Mouse (Mus musculus) neural tube, embryonic 10.5 days (tissue): Measurements from ENCODE around the gene Cntnap5c.

ENCODE experiments used
- DNase-seq: peaks from one replicate; pipeline ENCODE4 v3.0.0-alpha.2; 2017; ENCODE audit warnings: low spot score; ENCODE audit errors: extremely low spot score

Gene Cntnap5c

DNA sequence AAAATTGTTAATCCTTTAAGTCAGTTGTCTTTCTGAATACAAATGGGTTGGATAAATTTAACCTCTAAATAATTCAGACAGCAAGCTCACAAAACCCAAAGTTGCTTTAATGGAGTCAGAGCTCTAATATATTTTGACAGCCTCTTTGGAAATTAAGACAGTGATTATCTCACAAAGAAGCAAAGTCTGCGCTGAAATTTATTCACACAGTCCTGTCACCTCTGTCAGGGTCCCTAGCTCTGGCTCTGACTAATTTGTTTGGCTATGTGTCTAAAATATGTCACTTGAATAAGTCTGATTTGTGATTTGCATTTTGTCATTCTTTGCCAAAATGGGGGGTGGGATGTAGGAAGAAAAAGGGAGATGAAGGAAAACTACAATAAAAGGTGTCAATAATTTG lies 234.0 kb downstream of the Cntnap5c start:
- DNase-seq, result no peak

DNA sequence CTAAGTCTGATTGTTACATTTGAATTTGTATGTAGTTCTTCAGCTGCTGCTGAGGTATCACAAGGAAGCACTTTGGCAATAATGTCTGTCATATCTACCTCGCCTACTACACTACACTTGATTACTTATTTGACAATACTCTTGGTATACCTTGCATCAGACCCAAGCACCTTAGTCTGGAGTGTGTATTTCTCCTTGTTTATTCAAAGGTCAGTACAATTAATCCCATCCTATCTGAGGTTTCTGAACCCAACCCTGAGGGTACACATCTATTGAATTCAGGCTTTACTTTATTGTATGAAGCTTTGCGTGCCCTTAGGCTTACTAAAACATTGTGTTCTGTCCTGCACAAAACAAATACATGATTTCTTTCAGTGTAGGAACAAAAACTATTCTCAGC lies 235.1 kb downstream of the Cntnap5c start:
- no peak for DNase-seq

DNA sequence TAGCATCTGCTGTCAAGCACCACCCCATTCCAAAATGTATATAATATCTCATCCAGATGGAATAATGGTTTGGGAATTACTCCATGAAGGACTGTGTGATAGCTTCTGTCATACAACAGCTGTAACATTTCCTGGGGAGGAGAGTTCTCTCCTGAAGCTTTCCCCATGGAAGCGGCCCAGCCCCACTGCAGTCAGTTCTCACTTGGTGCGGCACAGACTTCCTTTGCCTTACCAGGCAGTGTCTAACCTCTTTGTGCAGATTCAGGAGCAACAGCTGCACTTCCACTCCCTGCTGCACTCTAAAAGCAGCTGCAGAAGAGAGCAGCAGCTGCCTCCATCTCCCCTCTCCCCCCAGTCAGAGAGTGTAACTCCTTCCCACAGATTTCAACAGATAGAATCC lies 271.8 kb downstream of the Cntnap5c start:
- no peak for DNase-seq

DNA sequence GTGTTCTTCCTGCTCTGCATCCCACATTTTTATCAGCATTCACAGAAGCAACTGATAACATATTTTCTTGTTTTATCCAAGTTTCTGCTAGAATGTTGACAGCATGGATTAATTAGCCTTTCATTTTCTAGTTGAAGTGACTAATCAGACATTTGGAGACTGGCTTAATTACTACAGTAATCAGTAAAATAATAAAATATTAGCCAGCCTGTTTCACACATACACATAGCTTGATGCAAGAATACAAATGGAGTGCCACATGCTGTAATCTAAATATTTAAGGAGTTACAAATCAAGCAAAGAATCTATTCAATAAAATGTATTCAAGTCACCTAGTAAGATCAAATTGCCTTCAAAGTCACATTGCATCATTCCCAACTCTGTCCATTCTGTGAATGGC lies 275.8 kb downstream of the Cntnap5c start:
- no peak for DNase-seq

DNA sequence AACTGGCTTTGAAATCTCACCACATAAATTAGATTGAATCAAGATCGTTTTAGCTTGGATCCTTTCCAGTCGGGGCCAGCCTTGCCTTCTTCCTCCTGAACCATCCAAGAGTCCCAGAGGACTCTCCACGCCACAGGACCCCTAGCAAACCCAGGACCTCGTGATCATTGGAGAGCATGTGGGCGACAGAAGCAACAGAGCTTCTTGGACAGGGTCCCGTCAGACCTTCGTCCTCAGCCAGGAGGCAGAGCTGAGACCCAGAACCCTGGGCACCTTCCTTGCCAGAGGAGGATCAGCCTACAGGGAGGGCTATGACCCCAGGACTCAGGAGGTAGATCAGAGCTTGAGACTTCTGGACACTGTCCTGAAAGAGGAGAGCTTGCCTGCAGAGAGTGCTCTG lies 300.5 kb downstream of the Cntnap5c start:
- DNase-seq, result no peak

DNA sequence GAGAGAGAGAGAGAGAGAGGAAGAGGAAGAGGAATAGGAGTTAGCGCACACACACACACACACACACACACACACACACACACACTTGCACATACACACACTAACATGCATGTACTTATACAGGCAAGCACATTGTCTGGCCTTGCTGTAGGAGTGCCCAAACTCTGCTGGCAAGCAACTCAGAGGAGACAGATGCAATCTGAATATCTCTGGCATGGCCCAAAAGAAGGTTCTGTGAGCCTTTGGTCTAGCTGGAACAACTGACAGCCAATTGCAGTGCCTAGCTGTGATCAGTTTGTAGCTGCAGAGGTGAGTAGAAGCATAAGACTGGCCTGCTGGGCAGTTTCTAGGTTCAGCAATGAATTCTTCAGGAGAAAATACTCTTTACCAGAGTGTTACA lies 313.3 kb downstream of the Cntnap5c start:
- no peak for DNase-seq

DNA sequence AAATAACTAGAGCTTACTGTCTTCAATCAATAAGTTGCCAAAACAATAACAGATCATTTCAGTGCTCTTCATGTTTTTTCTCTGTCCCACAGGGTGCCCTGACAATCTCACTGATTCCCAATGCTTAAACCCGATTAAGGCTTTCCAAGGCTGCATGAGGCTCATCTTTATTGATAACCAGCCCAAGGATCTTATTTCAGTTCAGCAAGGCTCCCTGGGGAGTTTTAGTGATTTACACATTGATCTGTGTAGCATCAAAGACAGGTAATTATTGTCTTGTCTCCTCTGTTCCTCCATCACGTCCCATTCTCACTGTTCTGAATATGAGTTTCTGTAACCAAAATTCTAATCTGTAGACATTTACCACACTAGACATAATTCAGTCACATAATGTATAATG lies 335.1 kb downstream of the Cntnap5c start:
- DNase-seq, result no peak

DNA sequence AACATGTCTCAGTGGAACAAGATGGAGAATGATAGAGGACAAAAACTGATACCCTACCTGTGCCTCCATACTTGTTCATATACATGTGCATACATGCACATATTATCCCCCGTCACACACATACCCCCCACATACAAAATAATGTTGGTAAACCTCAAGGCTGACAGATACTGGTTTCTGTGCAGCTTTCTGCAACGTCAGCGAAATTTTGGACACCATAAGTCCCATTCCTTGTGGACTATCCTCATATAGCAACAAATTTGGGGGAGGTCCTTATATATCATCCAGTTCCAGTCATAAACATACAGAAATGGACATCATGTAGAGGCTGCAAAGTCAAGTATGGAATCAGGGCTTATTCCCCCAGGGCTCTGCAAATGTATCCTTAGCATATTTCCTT lies 338.5 kb downstream of the Cntnap5c start:
- DNase-seq, result no peak

DNA sequence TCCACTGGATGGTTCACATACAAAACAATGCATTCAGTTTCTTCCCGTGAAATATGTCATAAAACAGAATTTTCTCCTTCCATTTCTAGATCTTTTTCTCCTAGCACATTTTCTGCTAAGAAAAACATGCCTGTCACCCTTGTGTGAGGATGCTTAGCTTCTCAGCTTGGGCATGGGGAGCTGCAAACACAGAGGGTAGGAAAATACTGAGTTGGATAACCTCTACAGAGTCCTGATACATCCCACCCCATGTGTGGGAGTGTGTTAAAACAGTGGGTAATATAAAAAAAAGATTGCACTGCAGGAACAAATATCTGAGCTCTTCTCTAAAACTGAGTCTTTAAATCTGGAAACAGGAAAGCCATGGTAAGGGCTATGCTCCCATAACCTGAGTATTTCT lies 339.0 kb downstream of the Cntnap5c start:
- no peak for DNase-seq

DNA sequence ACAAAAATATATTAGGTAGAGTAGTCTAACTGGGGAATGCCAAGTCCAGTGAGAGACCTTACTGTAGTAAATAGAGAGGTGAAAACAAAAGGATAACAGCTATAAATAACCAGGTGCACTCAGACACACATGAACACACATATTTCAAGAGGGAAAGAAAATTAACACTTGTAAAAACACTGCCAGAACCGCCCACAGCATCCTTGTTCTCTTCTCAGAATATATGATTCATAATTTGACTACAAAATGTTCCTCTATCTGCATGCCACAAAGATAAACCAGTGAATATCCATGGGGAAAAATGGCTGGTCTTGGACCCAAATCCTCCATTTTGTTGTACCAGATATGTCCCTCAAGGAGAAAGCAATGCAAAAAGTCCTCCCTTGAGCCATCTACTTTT lies 417.8 kb downstream of the Cntnap5c start:
- no peak for DNase-seq

DNA sequence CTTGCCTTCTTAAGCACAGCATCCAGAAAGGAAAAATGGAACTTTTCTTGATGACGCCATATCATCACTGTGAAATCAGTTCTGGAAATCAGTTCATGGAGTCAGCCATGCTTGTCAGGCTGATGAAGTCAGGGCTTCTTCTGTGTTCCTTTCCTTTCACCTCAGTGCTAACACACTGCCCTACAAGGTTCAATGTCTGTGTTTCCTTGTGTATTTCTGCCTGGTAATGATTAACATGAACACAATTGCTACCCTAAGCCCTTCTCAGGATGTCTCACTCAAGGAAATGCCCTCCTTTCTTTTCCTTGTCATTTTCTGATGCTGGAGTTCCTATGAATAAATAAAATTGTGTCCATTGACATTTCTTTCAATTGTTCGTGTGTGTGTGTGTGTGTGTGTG lies 431.8 kb downstream of the Cntnap5c start:
- no peak for DNase-seq

DNA sequence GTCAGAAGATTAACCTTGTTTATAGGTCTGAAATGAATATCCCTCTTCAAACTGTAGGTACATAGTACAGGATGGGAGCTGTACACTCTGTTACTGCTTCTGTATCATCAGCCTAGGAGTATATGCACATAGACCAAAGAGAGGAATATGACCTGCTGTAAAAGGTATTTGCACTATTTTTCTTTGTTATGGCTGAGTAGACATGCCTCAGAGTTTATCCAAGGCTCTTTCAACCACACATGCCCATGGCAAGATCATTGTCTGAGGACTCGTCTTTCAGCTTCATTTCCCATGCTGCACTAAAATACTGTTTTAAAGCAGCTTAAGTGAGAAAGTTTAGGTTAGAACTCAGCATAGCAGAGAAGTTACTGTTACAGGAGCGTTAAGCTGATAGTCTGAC lies 498.7 kb downstream of the Cntnap5c start:
- no peak for DNase-seq

DNA sequence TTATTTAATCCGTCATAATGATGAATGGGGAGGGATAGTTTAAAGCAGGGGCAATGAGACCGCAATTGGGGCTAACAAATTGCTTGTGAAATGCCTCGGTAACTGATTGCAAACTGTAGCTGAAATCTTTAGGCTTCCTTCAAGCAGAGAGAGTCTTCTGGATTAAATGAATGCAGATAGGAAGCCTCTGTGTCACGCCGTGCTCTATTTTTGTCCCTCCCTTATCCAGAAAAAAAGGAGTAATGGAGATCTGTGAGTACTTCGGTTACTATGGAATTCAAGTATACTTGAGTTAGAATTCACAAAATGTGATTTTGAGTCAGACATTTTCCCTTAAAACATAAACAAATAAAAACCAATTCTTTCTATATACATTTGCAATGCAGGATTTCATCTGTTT lies 581.9 kb downstream of the Cntnap5c start:
- no peak for DNase-seq

DNA sequence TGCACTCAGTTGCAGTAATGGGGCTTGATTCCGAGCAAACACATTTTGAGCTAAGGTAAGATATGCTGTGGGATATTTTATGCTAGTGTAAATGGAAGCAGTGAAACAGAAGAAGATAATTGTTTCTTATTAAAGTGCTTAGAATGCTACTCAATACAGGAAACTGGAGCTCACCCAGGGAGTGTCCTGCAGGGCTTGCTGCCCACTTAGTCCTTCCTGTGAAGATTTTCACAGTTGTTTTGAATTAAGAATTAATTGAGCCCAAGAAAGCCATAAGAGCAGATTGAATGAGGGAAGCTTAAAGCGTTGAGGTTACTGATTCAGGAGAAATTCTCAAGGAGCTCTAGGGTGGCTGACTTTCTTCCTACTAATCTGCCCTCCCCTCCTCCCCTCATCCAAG lies 586.9 kb downstream of the Cntnap5c start:
- no peak for DNase-seq

DNA sequence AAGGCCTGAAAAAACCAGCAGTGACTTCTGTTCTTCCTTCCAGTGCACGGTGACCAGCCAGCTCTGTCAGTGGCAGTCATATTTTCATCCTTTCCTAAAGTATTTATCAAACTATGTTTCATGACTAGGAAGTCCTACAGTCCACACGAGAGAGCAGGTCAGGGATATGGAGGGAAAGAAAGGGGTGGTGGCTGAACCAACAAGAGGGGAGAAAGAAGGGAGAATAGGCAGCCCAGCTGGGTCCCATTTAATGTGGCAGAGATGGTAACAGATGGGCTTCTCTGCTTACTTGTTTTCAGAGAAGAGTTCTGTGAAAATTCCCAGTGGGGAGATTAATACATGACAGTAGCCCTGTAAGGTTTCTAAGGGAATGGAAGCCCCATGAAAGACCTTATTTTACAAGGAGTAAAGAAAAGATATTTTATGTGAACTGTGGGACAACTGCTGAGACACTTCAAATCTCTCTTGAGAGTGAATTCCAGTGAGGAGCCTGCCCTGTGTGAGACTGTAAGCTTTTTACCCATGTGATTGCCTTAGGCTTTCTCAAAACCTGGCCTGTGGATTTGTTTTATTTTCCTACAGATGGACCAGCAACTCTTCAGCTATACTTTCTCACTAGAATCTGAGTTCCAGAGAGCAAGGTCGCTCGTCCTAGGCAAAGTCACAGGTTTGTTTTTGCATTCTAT lies 594.4 kb downstream of the Cntnap5c start:
- DNase-seq, result peak; percentile 12

DNA sequence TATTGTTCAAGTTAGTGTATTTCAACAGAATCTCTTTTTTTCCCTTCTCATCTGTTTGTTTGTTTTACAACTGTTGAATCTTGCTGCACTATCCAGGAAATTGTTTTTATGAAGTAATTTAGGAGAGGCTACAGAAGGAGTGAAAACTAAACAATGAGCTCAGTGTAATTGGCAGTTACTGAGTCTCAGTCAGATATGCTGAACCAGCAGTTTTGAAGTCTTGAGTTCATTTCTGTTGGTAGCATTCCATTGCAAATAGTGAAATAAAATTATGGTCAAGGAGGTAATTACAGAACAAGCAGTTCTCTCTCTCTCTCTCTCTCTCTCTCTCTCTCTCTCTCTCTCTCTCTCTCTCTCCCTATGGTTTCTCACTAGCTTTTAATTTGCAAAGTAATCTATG lies 600.7 kb downstream of the Cntnap5c start:
- DNase-seq, result no peak

DNA sequence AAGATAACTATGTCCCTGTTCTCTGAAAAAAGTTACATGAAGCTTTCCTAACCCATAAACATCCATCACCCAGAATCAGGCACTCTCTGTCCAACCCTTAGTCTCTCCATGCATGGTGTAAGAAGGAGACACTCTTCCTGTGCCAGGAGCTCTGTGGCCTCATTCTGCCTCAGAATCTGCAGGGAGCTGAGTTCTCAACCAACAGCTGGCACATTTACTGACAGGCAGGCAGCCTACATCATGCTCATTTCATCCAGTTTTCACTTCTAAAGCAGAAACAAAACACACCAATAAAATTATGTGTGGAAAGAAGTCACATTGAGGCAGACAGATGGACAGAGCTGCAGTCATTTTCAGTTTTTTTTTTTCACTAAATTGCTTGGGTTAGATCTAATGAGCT lies 638.4 kb downstream of the Cntnap5c start:
- no peak for DNase-seq

DNA sequence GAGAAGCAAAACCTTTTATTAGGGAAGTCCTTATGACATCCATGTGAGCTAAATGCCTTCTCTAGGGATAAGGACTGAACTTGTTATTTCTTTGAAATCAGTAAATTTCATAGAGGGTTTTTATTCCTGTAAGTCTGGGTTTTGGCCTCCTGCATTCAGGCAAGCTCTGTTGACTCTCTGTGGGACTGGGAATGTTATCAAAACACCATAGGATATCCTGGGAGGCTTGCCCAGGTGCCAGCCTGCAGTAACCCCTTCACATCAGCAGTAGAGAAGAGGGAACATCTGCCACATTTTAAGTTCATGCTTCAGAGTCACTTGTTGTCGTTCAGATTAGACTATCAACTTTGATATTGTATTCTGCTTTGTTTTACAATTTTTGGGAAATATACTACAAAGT lies 639.4 kb downstream of the Cntnap5c start:
- DNase-seq, result no peak

DNA sequence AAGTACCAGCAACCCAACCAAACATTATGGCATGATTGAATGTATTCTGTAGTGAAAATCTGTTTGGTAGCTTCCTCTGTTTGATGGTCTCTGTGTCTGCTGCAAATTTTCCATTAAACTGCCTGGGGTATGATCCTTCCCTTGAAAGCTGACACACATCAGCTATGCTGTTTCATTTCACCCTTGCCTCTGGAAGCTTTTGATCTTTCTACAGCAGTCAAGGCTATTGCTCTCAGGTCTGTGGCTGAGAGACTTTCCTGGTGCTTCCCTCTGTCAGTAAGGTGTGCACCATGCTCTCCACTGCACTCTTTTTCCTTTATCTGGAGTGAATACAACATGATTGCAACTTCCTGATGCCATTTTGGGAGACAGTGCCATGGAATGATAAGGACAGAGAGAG lies 668.1 kb downstream of the Cntnap5c start:
- no peak for DNase-seq
